Mouse (Mus musculus) spleen, postnatal 10 days (tissue): ENCODE data around the gene Prn.

Experiments used
- DNase-seq, 2 experiments: peaks; one replicate each; pipeline ENCODE4 v3.0.0; 2021 to 2022; ENCODE audit warnings: low spot score in 2 of 2

The Prn gene

DNA sequence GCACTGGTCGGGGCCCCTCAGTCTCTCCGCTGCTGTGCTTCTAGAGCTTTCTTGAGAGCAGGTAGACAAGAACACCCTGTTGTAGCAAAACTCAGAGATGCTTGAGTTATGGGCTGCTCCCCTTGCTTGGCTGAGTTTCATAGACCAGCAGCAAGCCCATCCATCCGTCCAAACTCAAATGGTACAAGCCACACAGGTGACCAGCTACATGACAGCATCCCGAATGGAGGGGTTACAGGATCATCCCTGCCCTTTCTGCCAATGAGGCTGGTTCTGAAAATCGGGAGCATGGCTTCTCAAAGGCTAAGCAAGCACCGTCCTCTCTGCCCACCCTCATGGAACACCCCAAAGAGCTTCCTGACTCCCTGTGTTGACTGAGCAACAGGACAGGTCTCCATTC is 85.2 kb downstream of the Prn start:
- no peak for DNase-seq

DNA sequence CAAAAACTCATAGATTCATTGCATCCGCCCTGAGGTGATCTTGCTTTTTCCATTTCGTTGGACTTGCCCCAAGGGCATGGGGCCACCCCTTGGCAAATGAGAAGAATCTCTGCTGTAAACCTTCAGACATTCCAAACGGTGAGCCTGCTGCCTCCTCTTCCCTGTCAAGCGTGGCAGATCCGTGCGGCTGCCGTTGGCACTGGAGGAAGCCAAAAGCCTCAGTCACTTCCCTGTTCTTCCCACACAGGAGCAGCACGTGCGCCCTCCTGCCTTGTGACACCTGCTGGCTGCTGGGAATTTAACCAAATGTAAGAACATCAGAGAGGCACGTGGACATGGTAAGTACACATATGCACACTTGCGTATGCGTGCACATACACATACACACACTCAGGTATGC is 86.0 kb downstream of the Prn start:
- no peak for DNase-seq

DNA sequence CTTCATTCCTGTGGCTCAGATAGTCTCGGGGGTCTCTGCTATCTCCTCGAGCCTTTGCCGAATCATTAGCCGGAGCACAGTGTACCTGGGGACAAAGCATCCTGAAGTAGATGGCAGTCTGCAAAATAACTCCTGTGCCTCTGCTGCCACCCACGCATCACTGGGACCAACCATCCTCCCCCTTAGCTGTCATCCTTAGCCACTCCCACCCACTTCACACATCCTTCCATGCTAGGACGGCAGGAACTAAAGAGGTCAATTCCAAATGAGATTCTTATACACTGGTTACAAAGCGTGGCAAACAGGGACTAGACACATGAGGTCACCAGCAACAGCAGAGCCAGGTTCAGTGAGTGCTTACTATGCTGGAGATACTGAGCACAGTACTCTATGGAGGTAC is 86.6 kb downstream of the Prn start:
- no peak for DNase-seq

DNA sequence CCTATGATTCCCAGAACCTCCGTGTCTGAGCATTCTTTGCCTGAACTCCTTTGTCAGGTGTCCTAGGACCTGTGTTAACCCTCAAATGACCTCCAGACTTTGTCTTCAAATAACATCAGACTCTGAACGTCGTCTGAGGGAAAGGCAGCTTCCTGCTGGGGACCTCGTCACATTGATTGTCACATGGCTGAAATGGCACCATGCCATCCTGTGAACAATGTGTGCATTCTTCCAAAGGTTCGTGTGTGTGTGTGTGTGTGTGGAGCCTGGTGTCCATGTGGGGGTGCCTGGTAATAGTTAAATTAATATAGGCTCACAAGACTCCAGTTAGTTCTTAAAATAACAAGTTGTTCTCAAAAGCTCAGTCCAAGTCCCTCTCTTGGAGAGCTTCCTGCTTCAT is 87.6 kb downstream of the Prn start:
- DNase-seq: no peak

DNA sequence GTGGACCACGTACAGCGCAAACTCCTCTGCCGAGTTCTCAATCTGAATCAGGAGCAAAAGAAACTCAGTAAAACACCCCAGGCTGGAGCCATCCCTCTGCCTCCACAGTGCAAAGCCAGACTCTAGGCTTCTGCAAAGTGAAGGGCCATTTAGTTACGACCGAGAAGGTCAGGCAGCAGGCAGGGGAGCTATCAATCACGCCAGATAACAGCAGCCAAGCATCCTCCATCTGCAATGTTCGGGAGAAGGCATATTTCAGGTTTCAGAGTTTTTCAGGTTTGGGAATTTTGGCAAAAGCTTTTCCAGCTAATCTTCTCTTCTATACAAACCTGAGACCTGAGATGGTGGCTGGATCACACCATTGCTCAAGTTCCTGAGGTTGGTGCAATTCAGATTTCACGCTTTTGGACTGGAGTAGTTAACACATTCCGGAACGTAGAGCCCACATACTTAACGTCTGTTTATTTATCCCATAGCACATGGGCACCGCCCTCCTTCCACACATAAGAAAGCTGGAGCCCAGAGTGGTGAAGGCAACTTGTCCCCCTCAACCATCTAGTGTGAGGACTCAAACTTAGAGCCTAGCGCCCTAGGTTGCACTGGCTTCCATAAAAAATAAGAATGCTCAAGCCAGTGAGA is 92.1 kb downstream of the Prn start:
- DNase-seq: no peak

DNA sequence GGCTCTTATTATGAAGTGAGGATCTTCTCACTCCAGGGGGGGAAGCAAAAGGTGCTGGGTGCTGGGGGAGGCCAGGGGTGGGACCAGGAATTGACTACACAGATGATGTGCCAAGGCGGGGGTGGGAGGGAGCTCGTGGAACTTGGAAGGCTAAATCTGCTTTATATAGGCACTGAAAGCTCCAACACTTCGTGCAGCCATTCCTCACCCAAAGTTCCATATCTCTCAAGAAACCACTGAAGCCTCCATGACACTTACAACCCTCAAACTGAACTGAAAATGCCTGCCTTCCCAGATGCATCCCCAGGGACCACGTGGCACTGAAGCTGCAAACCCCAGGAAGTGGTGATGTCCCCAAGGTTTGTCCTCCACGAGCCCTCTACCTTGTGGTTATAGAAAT is 94.2 kb downstream of the Prn start:
- DNase-seq: no peak

DNA sequence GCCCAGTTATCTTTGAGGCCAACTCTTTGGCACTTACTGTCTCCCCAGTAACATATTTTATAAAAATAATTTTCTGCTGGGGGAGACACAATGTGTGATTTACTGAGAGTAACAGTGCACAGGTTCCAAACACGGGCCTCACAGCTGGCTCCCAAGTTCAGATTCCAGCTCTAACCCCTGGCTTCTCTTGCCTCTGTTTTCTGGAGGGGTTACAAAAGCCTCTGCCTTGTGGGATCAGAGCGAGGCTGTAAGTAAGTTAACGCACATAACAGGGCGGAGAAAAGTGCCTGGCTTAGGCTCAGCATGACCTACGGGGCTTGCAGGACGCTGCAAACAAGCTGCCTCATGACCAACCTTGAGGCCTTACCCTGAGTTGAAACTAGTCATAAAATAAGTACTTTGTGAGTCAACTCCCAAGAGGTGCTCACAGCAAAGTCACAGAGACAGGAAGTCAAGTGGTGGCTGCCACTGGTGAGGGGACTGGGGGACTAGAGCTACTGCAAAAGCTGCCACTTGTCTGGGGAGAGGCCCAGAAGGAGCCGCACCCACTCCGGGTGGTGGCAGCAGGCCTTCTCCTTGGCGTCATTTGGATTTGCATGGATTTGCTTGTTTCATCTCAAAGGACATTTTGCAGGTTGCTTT is 94.9 kb downstream of the Prn start:
- DNase-seq: no peak

DNA sequence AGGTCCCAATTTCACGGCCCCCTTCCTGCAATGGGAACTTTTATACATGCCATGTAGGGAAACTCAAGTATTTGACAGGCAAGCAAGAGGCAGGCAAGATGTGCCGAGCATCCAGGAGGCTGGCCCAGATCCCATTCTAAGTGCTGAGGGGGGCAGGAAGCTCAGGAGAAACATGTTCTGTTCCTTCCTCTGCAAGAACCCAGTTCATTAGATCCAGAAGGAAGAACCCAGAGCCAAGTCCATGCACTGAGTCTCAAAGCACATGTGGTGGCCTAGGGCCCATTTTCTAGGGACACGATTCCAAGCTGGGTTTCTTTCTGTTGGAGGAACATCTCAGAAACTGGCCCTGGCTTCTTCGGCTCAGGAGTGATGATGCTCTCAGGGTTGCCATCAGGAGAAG is 95.7 kb downstream of the Prn start:
- DNase-seq: no peak
